Mouse (Mus musculus): ENCODE data around the gene 4933405L10Rik. TPM values are rescaled to one million over a fixed set of nuclear protein-coding genes. Genes with fewer than 3 reads are reported as not detected.
A peak's percentile ranks its signal among the peaks of the same experiment; 100 is the strongest.

Gene 4933405L10Rik
- polyA plus RNA-seq, 1 experiment = 0.09 TPM

GRCm38 (mm10) chr8:105709317-105709716 is 1.9 kb downstream of the 4933405L10Rik start:
- no peak for TF ChIP-seq USF1 (IDR thresholded peaks at IDR 0.05; ENCODE audit: low read depth)
- TF ChIP-seq FOSL1 (IDR thresholded peaks at IDR 0.05; ENCODE audit: insufficient read depth, low read length, poor library complexity, severe bottlenecking) = no peak
- TF ChIP-seq CEBPB (IDR thresholded peaks at IDR 0.05; ENCODE audit: low read depth) = no peak
- TF ChIP-seq MYOG (IDR thresholded peaks at IDR 0.05; ENCODE audit: control insufficient read depth, extremely low read depth, insufficient read length) = no peak
- no peak for TF ChIP-seq MAX (IDR thresholded peaks at IDR 0.05)
- no peak for TF ChIP-seq MYOD1 (IDR thresholded peaks at IDR 0.05; ENCODE audit: control insufficient read depth, insufficient read length, low read depth)
- no peak for TF ChIP-seq CTCF (IDR thresholded peaks at IDR 0.05; ENCODE audit: control insufficient read depth, insufficient read depth, insufficient read length)
- H3K27me3 ChIP-seq (ENCODE audit: control insufficient read depth, insufficient read depth, insufficient read length) = no peaks in the 10 kb centered on the region
- no peak overlapping the region for H3K4me3 ChIP-seq (ENCODE audit: insufficient read depth, poor library complexity, severe bottlenecking)
- no peaks in the 10 kb centered on the region for H3K36me3 ChIP-seq (ENCODE audit: control insufficient read depth, insufficient read depth)
- peaks cover 24% of the 10 kb centered on the region for H3K79me2 ChIP-seq (ENCODE audit: control insufficient read depth, insufficient read depth)
- peaks cover 1% of the 10 kb centered on the region for H3K79me3 ChIP-seq (ENCODE audit: low read depth)
- no peak overlapping the region for H3ac ChIP-seq (ENCODE audit: control insufficient read depth, insufficient read length, low read depth)

GRCm38 (mm10) chr8:105712286-105712685 is 4.8 kb downstream of the 4933405L10Rik start:
- peaks cover 7% of the 10 kb centered on the region for H3K79me2 ChIP-seq (ENCODE audit: control insufficient read depth, insufficient read depth)
- H3K36me3 ChIP-seq (ENCODE audit: control insufficient read depth, insufficient read depth) = no peaks in the 10 kb centered on the region
- no peaks in the 10 kb centered on the region for H3K27me3 ChIP-seq (ENCODE audit: control insufficient read depth, insufficient read depth, insufficient read length)
- no peak overlapping the region for H3ac ChIP-seq (ENCODE audit: control insufficient read depth, insufficient read length, low read depth)
- TF ChIP-seq CEBPB (IDR thresholded peaks at IDR 0.05; ENCODE audit: low read depth) (no peak), FOSL1 (IDR thresholded peaks at IDR 0.05; ENCODE audit: insufficient read depth, low read length, poor library complexity, severe bottlenecking) (no peak), USF1 (IDR thresholded peaks at IDR 0.05; ENCODE audit: low read depth) (no peak), MYOD1 (IDR thresholded peaks at IDR 0.05; ENCODE audit: control insufficient read depth, insufficient read length, low read depth) (no peak)
- H3K79me3 ChIP-seq (ENCODE audit: low read depth) = peaks cover 1% of the 10 kb centered on the region
- H3K4me3 ChIP-seq (ENCODE audit: insufficient read depth, poor library complexity, severe bottlenecking) = no peak overlapping the region

DNA sequence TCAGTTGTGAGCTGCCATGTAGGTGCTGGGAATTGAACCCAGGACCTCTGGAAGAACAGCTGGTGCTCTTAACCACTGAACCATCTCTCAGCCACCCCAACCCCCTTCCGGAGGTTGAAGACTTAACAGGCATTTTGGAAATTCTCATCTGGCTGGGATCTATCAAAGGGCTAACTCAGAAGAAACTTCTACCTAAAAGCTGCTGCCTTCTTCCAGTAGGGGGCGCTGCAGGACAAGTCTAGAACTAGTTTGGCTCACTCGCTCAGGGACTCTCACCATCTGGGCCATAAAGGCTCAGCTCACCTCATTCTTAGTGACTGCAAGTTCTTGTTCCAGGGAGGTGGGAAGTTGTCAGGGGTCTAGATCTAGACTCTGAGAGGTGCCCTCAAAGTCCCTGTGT is 6.7 kb downstream of the 4933405L10Rik start:
- H3K79me3 ChIP-seq (ENCODE audit: low read depth) = no peaks in the 10 kb centered on the region
- H3K36me3 ChIP-seq (ENCODE audit: control insufficient read depth, insufficient read depth) = no peaks in the 10 kb centered on the region
- TF ChIP-seq CTCF (IDR thresholded peaks at IDR 0.05; ENCODE audit: control insufficient read depth, insufficient read depth, insufficient read length) (peak; percentile 47), FOSL1 (IDR thresholded peaks at IDR 0.05; ENCODE audit: insufficient read depth, low read length, poor library complexity, severe bottlenecking) (no peak)
- no peaks in the 10 kb centered on the region for H3K27me3 ChIP-seq (ENCODE audit: control insufficient read depth, insufficient read depth, insufficient read length)
- H3K4me3 ChIP-seq (ENCODE audit: insufficient read depth, poor library complexity, severe bottlenecking) = no peak overlapping the region
- H3K79me2 ChIP-seq (ENCODE audit: control insufficient read depth, insufficient read depth) = no peaks in the 10 kb centered on the region
- no peak overlapping the region for H3ac ChIP-seq (ENCODE audit: control insufficient read depth, insufficient read length, low read depth)

- H3ac ChIP-seq (ENCODE audit: control insufficient read depth, insufficient read length, low read depth) = no peak overlapping the region
- no peaks in the 10 kb centered on the region for H3K27me3 ChIP-seq (ENCODE audit: control insufficient read depth, insufficient read depth, insufficient read length)
- TF ChIP-seq CEBPB (IDR thresholded peaks at IDR 0.05; ENCODE audit: low read depth) = no peak
- TF ChIP-seq FOSL1 (IDR thresholded peaks at IDR 0.05; ENCODE audit: insufficient read depth, low read length, poor library complexity, severe bottlenecking) = no peak
- TF ChIP-seq USF1 (IDR thresholded peaks at IDR 0.05; ENCODE audit: low read depth) = no peak
- no peak for TF ChIP-seq MYOD1 (IDR thresholded peaks at IDR 0.05; ENCODE audit: control insufficient read depth, insufficient read length, low read depth)
- no peak for TF ChIP-seq CTCF (IDR thresholded peaks at IDR 0.05; ENCODE audit: control insufficient read depth, insufficient read depth, insufficient read length)
- TF ChIP-seq MYOG (IDR thresholded peaks at IDR 0.05; ENCODE audit: control insufficient read depth, extremely low read depth, insufficient read length) = no peak
- TF ChIP-seq MAX (IDR thresholded peaks at IDR 0.05) = no peak
- H3K4me3 ChIP-seq (ENCODE audit: insufficient read depth, poor library complexity, severe bottlenecking) = no peak overlapping the region
- H3K79me3 ChIP-seq (ENCODE audit: low read depth) = no peaks in the 10 kb centered on the region
- H3K36me3 ChIP-seq (ENCODE audit: control insufficient read depth, insufficient read depth) = no peaks in the 10 kb centered on the region
- H3K79me2 ChIP-seq (ENCODE audit: control insufficient read depth, insufficient read depth) = no peaks in the 10 kb centered on the region
Measured at GRCm38 (mm10) chr8:105715042-105715441, 7.6 kb downstream of the 4933405L10Rik start.

DNA sequence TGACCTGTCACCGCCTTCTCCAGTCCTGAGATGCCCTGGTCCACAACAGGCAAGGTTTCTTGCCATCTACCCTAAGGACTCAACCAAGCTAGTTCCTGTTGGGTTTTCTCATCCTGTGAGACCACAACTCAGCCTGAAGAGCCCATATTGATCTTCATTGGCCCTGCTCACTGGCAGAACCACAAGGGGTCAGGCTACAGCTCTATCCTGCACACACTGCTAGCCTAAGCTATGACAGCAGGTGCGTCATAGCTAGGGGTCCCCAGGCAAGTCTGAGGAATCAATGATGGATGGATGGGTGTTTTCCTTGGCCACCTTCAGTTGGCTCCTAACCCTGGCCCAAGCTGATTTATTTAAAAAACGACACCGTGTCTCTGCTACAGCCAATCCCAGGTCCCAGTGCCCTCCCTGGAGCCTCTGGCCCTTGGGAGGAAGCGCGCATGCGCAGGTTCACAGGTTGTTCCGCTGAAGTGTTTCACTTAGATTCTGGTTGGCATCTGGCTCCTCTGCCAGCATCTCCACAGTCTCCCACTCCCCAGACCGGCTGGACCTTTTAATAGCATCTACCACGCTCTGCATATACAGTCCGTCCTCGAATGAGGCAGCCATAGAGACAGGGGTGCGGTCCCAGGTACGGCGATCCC is 9.0 kb downstream of the 4933405L10Rik start:
- Histone ChIP-seq H3K36me3 (ENCODE audit: control insufficient read depth, insufficient read depth) (no peaks in the 10 kb centered on the region), H3K4me3 (ENCODE audit: insufficient read depth, poor library complexity, severe bottlenecking) (no peak overlapping the region), H3K27me3 (ENCODE audit: control insufficient read depth, insufficient read depth, insufficient read length) (no peaks in the 10 kb centered on the region), H3ac (ENCODE audit: control insufficient read depth, insufficient read length, low read depth) (no peak overlapping the region), H3K79me3 (ENCODE audit: low read depth) (no peaks in the 10 kb centered on the region), H3K79me2 (ENCODE audit: control insufficient read depth, insufficient read depth) (no peaks in the 10 kb centered on the region)
- no peak for TF ChIP-seq USF1 (IDR thresholded peaks at IDR 0.05; ENCODE audit: low read depth)
- TF ChIP-seq MYOG (IDR thresholded peaks at IDR 0.05; ENCODE audit: control insufficient read depth, extremely low read depth, insufficient read length) = no peak
- TF ChIP-seq CTCF (IDR thresholded peaks at IDR 0.05; ENCODE audit: control insufficient read depth, insufficient read depth, insufficient read length) = no peak
- no peak for TF ChIP-seq CEBPB (IDR thresholded peaks at IDR 0.05; ENCODE audit: low read depth)
- TF ChIP-seq FOSL1 (IDR thresholded peaks at IDR 0.05; ENCODE audit: insufficient read depth, low read length, poor library complexity, severe bottlenecking) = no peak
- no peak for TF ChIP-seq MAX (IDR thresholded peaks at IDR 0.05)
- TF ChIP-seq MYOD1 (IDR thresholded peaks at IDR 0.05; ENCODE audit: control insufficient read depth, insufficient read length, low read depth) = no peak

- Histone ChIP-seq H3K36me3 (ENCODE audit: control insufficient read depth, insufficient read depth) (no peaks in the 10 kb centered on the region), H3K4me3 (ENCODE audit: insufficient read depth, poor library complexity, severe bottlenecking) (no peak overlapping the region), H3K79me3 (ENCODE audit: low read depth) (no peaks in the 10 kb centered on the region), H3K79me2 (ENCODE audit: control insufficient read depth, insufficient read depth) (no peaks in the 10 kb centered on the region), H3K27me3 (ENCODE audit: control insufficient read depth, insufficient read depth, insufficient read length) (no peaks in the 10 kb centered on the region), H3ac (ENCODE audit: control insufficient read depth, insufficient read length, low read depth) (no peak overlapping the region)
- TF ChIP-seq MYOG (IDR thresholded peaks at IDR 0.05; ENCODE audit: control insufficient read depth, extremely low read depth, insufficient read length) = no peak
- TF ChIP-seq USF1 (IDR thresholded peaks at IDR 0.05; ENCODE audit: low read depth) = no peak
- no peak for TF ChIP-seq MAX (IDR thresholded peaks at IDR 0.05)
- no peak for TF ChIP-seq CEBPB (IDR thresholded peaks at IDR 0.05; ENCODE audit: low read depth)
- TF ChIP-seq MYOD1 (IDR thresholded peaks at IDR 0.05; ENCODE audit: control insufficient read depth, insufficient read length, low read depth) = no peak
- no peak for TF ChIP-seq FOSL1 (IDR thresholded peaks at IDR 0.05; ENCODE audit: insufficient read depth, low read length, poor library complexity, severe bottlenecking)
- TF ChIP-seq CTCF (IDR thresholded peaks at IDR 0.05; ENCODE audit: control insufficient read depth, insufficient read depth, insufficient read length) = no peak
Measured at GRCm38 (mm10) chr8:105719637-105720036, 12.2 kb downstream of the 4933405L10Rik start.
